Mouse (Mus musculus) small intestine, adult 2 months (tissue): ENCODE results near the gene Theg.

ENCODE experiments used
- CTCF ChIP-seq: fragments of 200-500 bp; IDR thresholded peaks from 2 replicates; pipeline ENCODE4 v1.5.1; 2012; ENCODE audit warnings: low read depth, mild to moderate bottlenecking, control low read depth, inconsistent platforms, low read length, moderate library complexity, mixed read lengths; ENCODE audit not compliant: insufficient replicate concordance, insufficient read length; ENCODE audit errors: extremely low read depth
- POLR2A ChIP-seq: fragments of 200-500 bp; IDR thresholded peaks from 2 replicates; pipeline ENCODE4 v1.6.1; 2012; ENCODE audit warnings: low read depth, mild to moderate bottlenecking, control low read depth, inconsistent platforms, low read length, moderate library complexity

DNA sequence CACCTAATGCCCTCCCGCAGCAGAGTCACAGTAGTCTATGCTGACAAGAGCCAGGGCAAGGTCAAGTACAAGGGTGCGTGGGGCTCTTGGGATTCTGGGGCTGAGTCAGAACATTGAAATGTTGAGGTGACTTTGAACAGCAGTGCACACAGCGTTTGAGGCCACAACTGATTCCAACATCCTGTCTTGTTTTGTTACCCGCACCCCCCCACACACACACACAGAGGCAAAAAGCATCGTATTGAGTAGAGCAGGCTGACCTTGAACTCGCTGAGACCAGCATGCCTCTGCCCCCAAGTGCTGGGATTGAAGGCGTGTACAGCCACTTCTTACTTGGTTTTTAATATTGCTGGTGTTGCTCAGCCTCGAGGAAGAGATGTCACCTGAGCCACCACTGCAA is 12.8 kb downstream of the Theg start:
- TF ChIP-seq CTCF = no peak
- no peak for TF ChIP-seq POLR2A
